Mouse (Mus musculus): ENCODE results near the gene Cdk2ap2.

The Cdk2ap2 gene

DNA sequence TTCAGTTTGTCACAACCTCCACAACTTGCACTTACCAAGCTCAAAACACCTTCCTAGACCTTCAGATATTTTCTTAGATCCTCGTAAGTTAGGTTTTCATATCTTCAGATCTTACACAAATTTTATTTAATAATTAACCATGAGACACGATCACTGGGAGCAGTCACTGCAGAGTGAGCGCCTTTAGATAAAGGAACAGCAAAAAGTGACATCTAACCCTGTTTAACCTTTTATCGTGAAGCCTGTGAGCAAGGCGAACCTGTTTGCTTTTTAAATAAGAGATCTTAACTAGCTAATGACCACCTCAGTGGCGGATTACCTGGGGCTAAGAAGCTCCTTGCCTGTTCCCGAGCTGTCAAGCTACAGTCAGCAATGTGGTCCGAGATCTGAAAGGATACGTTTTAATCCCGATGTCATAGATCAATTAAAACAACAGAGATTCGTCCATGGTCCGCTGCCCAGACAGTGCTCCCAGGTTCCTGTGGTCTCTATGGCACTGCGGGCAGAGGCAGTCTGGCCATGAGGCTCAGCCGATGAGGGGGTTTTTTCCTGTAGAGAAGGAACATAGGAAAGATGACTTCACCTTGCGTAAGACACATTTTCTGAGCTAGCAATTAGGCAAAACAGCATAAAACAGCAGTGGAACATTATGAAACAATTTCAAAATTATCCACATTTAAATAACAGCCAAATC, 28.1 kb upstream of the Cdk2ap2 start:
- DNase-seq = no peak

DNA sequence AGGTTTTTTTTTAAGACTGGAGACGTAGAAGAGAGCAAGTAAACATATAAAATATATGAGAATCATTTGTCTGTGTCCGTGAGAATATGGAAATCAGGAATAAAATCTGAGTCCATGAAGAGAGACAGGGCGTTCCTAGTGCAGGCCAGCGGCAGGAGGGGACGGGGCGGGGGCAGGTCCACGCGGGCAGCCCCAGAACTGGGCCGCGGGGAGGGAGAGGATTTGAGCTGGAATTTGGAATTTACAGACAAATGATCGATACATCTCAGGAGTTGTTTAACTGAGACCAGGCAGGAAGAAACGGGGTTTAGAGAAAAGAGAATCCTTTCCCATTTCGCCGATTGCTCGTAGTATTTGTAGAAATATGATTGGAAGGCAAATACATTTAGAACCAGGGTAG, 26.7 kb upstream of the Cdk2ap2 start:
- no peak for DNase-seq

DNA sequence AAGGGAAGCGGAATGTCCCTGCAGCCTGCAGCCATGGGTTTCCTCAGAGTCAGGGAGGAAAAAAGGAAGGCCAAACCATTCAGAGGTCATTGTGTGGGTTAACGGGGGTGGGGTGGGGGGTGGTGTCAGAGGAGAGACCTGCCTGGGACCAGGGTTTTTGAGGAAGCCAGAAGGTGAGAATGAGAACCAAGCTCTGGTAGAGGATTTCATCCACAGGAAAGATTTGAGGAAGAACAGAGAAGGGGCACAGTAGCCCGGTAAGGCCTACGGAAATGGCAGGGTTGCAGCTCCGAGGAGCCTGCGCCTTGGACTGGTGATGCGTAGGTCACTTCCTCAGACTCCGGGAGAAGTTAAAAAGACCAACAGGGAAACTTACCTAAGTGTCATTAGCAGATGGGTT, 26.2 kb upstream of the Cdk2ap2 start:
- DNase-seq = no peak

DNA sequence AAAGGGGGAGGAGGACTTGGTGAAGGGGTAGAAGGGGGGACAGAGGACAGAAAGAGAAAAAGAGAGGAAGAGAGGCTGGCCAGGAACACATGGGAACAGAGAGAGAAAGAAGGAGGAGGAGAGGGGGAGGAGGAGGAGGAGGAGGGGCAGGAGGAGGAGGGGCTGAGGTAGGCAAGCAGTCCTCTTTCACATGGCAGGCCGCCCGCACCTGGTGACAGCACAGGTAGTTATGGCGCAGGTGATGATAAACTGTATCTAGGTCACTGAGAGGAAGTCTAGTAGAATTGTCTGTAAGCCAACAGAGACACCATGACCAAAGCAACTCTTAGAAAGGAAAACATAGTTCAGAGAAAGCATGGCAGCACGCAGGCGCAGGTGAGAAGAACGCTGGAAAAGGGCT, 25.6 kb upstream of the Cdk2ap2 start:
- no peak for DNase-seq

DNA sequence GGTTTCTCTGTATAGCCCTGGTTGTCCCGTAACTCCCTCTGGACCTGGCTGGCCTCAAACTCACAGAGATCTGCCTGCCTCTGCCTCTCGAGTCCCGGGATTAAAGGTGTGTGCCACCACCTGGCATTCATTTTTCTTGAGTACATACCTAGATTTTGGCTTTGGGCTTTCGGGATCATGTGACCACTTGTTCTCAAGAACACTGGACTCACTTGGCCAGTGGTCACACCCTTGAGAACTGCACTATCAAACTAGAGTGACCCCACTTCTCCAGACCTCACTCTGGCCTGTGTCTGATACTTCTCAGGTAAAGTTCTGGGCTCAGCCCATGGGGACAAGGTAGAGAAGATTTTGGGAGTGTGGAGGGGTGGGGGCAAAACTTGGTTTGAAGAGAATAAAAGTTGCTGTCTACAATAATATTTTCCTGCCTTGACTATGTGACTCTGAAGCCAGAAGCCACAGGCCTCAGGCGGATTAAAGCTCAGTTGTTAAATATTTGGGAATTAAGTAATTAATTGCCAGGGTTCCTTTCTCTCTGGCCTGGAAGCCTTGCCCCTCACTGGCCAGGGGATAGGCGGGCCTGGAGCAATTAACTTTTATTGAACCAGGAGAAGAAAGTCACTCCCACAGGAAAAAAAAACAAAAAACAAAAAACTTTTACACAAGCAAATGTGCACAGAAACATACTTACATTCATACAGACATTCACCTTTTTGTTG, 24.1 kb upstream of the Cdk2ap2 start:
- DNase-seq = peak; percentile 36

DNA sequence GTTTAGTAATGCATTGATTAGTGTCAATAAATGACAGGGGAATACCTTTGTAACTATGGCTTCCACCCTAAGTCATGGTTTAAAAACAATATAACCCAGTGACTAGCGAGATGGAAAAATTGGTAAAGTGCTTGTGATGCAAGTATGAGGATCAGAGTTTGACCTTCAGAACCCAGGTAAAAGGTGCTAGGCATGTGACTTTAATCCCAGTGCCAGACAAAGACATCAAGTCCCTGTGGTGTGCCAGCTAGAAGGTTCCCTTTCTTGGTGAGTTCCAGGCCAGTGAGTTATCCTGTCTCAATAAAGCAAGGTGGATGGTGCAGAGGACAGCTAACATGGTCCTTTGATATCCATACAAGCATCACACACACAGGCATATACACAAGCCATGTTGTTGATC, 21.5 kb upstream of the Cdk2ap2 start:
- DNase-seq = peak; percentile 29

DNA sequence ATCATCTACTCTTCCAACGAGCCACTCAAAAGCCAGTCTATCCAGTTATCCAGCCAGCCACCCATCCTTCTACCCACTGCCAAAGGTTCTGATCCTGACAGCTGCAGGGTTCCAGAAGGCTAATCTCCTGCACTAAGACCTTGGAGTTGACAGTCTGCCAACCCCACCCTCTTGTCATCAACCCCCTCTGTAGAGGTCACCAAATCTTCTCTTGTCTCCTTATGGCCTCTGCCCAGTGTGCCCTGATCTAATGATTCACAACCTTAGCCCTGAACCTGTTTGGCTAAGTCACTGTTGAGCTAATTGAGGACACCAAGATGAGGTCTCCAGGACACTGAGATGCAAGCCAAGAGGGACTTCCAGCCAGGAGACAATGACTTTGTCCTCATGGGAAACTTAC, 17.4 kb upstream of the Cdk2ap2 start:
- no peak for DNase-seq

DNA sequence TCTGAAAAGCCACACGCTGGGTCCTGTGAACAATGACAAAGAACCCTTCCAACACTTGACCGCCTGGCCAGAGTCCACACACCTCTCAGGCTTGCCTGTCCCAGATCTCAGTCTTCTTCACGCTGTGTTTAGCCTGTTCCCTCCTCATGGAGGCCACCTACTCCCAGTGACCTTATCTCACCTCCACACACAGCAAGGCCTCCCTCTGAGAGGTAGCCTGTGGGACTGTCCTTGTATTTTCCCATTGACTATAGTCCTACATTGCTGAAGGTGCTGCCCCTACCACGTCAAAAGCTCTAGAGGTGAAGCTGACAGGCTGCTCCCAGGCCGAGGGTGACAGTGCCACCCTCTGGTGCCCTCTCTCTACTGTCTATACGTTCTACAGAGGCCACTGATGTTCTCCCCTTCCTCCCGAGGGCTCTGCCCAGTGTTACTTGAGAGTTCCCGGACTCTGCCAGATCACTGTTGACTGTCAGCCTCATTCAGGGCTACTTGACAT, 16.4 kb upstream of the Cdk2ap2 start:
- DNase-seq = no peak

DNA sequence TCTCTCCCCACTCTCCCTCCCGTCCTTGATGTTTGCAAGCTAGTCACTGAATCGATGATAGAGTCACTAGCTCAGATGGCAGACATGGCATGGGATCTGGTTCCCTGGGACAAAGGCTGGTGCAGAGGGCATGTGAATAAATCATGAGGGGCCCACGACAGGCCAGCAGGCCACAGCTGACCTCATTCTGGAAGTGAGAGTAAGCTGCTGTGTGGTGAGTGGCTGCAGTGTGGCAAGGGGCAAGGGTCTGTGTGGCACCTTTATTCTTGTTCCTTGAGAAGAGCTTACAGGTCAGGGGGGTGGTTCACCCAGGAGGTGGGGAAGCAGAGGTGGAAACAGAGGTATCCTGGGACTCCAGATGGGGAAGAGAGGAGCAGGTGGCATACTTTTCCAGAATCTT, 15.6 kb upstream of the Cdk2ap2 start, which contains the start of gene Cabp2:
Gene Cabp2 (plus strand): TSS at position 185 of the 400 bp plus-strand sequence.
- DNase-seq = no peak

DNA sequence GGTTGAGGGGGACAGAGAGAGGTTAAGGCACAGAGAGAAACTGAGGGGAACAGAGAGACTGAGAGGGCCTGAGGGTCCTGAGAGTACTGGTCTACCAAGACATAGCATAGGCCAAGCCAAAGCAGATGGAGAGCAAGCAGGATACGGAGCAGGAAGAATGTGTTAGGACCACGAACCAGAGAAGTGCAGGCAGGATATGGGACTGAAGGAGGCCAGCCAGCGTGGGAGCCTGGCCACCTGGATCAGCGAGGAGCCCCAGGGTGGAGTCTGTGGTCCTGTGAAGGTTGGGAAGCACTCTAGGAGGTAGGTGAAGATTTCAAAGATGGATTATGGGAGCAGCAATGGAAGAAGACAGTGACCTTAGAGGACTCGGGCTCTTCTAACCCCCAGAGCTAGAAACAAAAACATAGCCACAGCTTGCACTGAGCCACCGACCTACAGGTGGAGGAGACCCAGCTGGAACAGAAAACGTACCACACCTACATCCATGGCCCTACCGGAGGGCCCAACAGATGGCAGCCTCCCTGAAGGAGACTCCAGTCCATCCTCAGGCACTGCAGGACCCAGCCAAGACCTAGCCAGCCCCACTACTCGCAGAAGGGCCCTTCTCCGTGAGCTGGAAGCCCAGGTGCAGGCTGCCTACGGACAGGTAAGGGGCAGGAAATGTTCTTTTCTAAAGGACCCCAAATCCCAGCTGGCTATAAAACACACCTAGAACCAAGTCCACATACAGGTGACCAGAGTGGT, 14.6 kb upstream of the Cdk2ap2 start:
- DNase-seq = no peak

DNA sequence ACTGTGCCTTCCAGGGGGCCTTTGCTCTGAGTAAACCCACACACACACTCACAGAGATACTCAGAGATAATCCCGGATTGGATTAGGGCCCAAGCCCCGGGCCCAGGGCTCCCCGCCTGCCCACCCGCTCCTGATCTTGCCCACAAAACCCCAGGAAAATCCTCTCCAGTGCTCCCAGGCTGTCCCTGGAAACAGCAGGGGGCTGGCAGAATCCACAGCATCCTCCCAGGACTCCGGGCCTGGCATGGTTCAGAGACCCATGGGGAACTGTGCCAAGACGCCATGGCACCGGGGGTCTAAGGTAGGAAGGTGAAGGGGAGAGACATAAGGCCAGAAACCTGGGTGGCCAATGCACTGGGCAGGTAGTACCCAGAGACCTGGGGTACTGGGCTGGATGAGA, 13.7 kb upstream of the Cdk2ap2 start:
- no peak for DNase-seq

DNA sequence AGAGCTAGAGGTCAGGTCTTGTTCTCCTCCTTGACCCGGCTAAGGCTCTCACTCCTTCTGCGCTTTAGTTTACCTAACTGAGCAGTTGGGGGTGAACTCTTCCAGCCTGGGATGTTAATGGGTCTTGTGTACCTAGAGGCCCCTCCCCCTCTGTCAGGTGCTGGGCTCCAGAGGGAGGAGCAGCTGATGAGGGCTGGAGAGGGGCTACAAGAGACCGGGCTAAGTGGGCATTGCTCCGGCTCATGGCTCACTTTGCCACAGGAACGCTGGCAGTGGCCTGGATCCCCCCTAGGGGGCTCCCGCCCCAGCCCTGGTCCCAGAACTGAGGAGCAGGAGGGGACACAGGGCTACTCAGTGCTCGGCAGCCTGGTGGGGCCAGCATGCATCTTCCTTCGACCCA, 13.2 kb upstream of the Cdk2ap2 start:
- no peak for DNase-seq

DNA sequence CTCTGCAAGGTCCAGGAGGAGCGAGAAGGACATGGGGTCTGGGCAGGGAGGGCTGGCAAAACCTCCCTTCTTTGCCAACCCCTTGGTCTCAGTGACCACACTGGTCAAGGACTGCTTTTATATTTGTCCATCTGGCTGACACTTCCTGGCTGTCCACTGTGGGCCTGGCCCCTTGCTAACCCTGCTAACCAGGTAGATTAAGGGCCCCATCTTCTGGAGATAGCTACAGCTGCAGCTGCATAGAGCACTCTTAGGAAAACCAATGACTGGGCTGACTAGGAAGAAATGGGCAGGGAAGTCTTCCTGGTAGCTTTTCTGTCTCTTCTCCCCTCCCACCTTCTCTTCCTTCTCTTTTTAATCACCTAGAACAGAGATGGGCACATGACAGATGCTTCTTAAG, 12.0 kb upstream of the Cdk2ap2 start:
- DNase-seq = peak; percentile 39

DNA sequence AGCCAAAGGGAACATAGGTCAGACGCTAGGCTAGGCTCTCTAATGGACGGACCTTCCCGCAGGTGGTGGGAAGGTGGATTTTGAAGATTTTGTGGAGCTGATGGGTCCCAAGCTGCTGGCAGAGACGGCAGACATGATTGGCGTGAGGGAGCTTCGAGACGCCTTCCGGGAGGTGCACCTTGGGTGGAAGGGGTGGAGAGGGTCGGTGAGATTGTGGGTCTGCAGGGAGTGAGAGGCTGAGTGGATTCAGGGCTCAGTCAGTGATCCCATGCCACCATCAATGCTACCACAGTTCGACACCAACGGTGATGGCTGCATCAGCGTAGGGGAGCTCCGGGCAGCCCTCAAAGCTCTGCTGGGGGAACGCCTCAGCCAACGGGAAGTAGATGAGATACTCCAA, 10.8 kb upstream of the Cdk2ap2 start:
- DNase-seq = no peak

DNA sequence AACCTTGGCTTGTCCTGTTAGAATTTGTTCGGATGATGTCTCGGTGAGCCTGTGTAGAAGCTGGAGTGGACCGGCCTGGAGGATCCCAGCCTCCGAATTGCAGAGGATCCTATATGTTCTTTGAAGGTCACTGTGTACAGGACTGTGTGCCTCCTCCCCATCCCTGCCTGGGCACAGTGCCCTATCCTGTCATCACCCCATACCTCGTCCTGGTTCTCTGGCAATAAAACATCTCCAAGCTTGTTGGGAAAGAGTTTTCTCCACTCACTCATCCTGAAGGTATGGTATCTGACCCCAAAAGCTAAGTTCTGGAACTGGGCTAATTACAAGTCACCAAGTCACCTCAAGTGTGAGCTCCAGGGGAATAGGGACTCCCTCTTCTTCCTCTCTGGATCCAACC, 9.9 kb upstream of the Cdk2ap2 start:
- no peak for DNase-seq

DNA sequence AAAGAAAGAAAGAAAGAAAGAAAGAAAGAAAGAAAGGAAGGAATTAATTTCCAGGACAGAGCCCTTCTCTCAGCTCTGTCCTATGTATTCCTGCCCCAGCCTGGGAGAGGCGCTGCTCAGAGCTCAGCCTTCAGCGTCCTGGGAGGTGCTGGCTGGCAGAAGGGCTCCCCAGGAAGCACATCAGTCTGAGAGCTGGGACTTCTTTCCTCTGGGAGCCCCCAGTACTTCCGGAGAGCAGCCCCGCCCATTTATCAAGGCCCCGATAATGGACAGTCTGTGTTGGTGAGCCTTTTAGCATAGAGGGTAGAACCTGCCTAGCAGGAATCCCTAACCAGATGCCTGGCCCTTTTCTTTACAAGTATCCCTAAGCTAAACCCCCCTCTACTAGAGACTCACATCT, 8.8 kb upstream of the Cdk2ap2 start:
- DNase-seq = no peak

DNA sequence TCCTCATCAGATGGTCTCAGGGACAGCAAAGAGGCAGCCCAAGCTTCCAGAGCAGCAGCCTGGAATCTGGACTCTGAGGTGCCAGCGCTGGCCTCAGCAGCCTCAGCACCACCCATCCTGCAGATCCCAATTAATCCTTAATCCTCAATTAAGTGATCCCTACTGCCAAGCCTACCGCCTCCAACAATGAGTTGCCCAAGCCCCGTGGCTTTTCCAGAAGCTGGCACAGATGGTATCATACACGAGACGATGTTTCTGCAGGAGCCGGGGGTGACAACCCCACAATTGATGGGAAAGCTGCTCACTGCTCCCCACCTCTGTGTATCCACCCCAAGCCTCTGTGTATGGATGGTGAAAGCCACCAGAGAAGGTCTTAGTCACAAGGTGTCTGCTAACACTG, 7.9 kb upstream of the Cdk2ap2 start:
- DNase-seq = no peak

DNA sequence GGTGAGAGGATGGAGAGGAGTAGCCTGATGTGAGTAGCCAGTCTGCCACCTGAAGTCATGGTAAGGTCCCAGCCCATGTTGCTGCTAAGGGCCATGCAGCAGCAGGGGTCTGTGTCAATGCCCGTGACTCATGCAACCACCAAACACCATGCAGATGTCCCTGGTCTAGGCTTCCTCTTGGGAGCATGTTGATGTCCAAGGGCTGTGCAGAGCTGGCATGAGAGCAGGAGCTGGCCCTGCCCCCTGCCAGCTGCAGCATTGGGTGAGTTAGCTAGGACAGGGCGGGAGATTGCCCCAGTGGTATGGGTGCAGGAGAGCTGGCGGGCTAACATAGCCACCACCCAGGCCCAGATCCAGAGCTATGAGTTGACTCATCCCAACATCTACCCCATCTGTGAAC, 6.5 kb upstream of the Cdk2ap2 start:
- DNase-seq = no peak

DNA sequence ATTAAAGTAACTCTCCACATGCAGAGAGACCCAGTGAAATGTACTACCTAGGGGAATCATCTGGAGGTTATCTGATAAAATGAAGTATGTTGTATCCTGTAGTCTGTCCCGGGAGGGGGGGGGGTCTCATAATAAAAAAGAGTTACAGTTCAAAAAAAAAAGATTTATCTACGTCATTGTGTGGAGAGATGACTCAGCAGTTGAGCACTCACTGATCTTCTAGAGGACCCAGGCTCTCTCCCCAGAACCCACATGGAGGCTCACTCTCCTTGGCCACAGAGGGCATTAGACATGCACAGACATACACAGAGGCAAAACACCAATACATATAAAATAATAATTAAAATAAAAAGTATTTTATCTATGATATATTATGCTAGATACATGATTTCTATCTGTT, 5.6 kb upstream of the Cdk2ap2 start:
- no peak for DNase-seq

DNA sequence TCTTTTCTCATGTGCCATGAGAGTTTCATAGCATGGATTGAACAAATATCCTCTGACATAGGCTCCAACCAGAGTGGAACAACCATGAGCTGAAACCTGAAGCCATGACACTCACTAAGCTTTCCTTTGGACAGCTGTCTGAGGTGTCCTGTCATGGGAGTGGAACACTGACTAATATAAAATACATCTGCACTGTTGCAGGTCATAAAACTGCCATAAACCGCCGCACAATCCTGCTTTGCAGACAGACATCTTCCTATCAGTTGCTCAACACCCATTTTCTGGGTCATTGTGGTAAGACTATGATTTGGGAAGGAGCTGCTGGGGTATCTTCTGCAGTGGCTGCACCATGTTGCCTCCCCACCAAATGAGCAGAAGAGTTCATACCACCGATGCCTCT, 4.2 kb upstream of the Cdk2ap2 start:
- DNase-seq = no peak

DNA sequence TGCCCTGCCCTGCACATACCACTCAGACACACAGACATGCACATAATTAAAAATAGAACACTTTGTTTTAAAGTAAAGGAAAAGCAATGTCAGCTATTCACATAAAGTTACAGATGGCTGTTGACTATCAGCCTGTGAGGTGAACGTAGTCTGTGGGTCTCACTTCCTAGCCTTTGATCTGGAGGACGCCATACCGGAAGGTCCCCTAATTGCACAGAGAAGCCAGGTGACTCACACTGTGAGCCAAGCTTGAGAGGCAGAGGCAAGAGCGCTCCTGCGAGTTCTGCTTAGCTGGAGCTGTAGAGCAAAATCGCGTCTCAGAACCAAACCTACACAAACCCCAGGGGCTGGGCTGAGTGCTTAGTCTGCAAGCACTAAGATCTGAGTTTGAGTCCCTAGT, 3.2 kb upstream of the Cdk2ap2 start:
- no peak for DNase-seq

DNA sequence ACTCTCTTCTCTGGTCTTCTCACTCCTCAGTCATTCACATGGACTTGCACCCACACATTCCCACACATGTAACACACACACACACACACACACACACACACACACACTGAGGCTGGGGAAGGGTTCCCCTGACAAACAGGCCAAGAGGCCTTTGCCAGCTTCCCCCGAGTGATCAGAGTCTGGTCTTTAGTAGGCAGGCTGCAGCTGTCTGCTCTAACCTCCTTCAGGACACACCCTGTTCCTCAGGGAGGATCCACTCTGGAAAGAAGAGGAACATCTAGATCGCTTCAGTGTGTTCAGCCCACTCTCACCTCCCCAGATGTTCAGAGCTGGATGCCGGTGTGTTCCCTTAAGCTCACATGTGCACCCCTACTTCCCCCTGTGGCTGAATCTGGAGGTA, 2.6 kb upstream of the Cdk2ap2 start:
- no peak for DNase-seq

DNA sequence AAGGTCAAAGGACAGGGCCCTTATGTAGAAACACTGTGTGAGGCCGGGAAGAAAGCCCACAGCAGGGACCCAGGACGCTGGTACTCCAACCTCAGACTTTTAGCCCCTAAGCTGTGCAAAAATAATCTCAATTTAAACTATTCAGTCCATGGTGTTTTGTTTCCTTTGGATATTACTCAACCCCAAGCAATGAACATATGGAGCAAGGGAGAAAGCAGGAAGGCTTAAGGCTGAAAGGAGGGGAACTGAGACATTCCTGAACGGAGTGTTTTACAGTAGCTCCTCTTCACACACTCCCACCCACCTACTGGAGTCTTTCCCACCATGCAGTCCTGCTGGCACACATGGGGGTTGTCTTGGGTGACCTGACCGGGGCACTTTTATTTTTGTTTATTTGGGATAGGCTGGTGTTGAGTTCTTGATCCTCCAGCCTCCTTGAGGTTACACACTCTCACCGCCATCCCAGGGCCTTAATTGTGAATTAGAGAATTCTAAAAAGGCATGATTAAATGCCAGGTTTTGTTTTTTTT, 2.1 kb upstream of the Cdk2ap2 start:
- DNase-seq = no peak

DNA sequence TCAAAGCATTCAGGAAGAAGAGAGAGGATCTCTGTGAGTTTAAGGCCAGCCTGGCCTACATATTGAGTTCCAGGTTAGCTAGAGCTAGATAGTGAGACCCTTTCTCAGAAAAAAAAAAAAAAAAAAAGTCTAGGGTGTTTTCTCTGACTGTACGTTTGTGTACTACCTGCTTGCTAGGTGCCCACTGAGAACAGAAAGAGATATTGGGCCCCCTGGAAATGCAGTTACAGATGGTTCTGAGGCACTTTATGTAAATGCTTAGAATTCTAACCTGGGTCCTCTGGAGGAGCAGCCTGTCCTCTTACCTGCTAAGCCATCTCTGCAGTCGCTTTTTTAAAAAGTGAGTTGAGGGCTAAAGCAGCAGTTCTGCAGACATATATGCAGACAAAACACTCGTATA, 1.2 kb upstream of the Cdk2ap2 start:
- no peak for DNase-seq

Data from kidney, adult 11 months (tissue).